Mouse (Mus musculus) spleen, postnatal 14 days (tissue): ENCODE data around the gene Nenf.
A peak's percentile ranks its signal among the peaks of the same experiment; 100 is the strongest.

Source experiments
- DNase-seq, 2 experiments: peaks; one replicate each; pipeline ENCODE4 v3.0.0; 2021 to 2022; ENCODE audit warnings: low spot score in 2 of 2

Gene Nenf

DNA sequence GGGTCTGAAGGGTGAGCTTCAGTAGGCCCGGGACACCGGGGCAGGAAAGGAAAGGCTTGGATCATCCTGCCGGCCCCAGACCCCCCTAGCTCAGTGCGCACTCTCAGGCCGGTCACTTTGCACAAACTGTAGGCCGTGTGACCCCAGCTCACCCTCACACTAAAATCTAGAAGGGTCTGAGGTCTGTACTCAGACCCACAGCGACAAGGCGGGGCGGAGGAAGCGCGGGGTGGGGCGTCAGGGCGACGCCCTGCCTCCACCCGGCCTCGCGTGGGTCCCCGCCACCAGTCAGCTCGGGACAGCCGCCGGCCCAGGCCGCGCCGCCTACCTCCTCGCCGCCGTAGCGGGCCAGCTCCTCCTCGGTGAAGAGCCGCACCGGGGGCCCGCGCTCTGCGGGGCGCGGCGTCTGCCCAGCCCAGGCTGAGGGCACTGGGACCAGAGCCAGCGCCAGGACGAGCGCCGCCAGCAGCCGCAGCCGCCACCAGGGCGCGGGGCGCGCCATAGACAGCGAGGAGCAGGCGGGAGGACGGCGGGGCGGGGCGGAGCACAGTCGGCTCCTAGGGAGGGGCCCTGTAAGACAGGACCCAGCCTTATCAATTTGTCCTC is at the start of gene Nenf:
Gene Nenf (minus strand): TSS at position 604 of the 606 bp plus-strand sequence.
- DNase-seq, result peak; percentile 76 to 79

DNA sequence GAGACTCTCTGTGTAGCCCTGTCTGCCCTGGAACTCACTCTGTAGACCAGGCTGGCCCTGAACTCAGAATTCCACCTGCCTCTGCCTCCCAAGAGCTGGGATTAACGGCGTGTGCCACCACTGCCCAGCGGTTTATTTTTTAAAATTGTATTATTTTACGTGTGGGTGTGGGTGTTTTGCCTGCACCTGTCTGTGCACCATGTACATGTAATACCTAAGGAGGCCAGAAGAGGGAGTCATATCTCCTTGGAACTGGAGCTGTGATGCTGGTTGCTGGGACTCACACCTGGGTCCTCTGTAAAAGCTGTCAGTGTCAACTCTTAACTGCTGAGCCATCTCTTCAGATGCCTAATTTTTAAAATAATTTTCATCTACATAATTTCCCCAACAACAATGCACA is 46.5 kb upstream of the Nenf start:
- peak in 1 of 2 experiments; percentile 19 for DNase-seq

DNA sequence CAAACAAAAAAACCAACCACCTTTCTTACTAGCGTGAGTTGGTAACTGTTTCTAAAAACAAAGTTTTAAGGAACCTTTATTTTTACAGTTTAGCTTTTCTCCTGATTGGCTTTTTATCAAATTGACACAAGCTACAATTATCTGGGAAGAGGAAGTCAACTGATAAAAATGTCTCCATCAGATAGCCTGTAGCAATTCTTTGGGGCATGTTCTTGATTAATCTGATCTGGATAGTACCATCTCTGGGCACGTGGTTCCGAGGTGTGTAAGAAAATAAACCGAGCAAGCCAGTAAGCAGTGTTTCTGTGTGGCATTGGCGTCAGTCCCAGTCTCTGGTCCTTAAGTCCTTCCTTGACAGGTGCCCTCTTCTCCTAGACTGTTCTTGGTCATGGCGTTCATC is 44.4 kb upstream of the Nenf start:
- no peak for DNase-seq

DNA sequence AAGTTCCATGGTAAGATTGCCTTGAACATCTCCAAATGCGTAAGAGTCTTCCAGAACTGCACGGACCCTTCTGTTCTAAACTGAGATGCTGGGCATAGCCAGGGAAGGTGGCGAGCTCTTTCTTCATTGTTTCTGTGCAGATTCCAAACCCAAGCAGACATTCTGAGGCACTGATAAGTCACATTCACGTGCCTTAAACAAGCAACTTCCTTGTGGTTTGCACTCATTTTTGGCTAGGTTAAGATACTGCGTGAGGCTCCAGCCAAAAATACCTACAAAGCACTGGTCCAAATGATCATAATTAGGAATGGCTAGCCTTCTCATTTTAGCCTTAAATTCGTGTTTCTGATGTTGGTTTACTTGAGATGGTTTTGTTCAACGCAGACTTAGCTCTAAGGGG is 41.5 kb upstream of the Nenf start:
- DNase-seq, result no peak

DNA sequence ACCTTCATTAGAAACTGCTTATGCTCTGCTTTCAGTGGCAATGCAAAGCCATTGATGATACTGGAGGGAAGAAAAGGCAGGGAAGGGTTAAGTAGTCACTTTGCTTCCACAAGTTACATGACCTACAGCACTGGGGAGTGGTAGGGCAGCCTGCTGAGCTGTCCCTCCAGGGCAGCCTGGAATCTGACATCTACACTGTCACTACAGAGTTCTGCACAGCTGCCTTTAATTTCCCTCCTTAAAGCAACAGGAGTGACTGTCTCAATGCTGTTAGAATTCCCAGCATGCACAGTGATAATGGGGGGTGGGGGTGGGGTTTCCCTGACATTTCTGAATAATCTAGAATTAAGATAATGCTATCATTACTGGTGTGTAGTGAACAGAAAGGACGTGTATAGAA is 38.9 kb upstream of the Nenf start:
- no peak for DNase-seq

DNA sequence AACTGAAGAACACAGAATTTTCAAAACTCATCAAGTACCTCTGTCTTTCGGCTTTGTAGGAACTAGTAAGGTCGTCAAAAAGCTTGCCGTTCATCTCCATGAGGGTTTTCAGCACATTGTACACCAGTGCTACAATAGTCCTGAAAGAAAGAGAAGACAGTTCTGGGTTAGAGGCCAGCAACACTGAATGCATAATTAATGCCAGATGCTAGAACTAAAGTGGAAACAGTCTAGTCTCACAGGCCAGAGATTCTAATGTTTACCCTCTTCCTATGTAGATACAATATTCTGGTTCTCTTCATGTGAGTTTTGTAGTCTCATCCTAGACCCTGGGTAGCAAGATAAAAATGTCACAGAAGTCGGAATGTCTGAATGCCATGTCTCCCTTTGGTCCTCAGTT is 35.8 kb upstream of the Nenf start:
- DNase-seq, result no peak

DNA sequence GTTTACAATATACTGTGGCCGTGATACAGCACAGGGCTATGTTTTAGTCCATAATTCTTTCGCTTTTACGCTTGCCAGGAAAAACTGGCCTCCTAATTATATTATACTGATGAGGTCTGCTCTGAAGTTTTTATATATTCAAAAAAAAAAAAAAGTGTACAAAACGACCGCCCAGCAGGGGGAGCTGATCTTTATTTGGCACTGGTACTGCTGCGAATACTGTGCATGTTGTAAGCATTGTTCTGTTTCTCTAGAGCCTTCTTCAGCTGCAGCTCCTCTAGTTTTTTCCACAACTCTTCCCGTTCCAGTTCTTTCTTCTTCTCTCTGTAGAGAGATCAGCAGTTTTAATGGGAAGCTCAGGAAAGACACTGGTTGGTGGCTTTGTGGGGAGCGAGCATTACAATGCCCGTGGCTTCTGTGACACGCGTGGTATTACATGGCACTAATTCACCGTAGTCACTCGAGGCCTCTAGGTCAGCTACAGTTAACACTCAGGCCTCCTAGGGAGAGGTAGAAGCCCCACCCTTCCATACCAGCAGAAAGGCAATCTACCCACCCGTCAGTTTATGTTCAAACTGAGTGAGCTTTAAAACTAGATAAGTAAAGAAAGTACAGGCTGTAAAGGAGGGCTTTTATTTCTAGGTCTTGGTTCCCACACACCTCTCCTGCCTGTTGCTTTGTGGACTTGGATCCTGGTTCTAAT is 34.9 kb upstream of the Nenf start:
- no peak for DNase-seq

DNA sequence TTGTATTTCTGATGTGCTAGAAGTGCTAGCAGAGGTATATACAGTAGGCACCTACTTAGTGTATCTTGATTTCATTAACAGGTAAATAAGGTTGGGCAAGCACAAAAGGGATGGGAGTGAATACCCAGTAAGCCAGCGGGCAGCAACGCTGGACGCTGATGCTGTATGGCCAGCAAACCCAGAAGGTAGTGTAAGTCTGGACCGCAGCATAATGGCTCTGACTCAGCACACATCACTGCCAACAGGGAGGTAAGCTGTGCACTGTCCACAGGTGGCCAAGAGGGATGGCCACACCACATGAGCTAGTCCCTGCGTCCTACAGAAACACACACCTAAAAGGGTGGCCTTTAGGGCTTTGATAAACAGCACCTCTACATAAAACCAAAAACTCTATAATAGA is 32.4 kb upstream of the Nenf start:
- no peak for DNase-seq

DNA sequence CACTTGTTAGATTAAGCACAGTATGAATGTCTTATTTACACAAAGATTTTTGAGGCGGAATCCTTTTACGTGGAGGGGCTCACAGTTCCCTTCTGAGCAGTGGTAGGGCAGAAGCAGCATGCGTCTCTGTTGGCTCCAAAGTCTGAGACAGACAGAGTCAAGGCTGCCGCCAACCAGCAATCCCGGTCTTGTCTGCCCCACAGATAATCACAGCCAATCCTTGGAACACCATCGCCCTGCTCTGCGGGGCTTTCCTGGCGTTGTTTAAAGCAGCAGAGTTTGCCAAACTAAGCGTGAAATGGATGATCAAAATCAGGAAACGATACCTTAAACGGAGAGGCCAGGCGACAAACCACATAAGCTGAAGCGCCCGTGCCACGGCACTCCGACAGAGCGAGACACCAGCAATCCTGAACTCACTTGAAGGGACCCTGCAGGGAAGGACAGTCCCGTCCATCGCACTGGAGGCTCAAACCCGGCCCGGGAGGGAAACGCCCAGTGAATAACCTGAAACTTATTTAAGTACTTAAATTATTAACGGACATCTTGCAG is 31.6 kb upstream of the Nenf start:
- no peak for DNase-seq

DNA sequence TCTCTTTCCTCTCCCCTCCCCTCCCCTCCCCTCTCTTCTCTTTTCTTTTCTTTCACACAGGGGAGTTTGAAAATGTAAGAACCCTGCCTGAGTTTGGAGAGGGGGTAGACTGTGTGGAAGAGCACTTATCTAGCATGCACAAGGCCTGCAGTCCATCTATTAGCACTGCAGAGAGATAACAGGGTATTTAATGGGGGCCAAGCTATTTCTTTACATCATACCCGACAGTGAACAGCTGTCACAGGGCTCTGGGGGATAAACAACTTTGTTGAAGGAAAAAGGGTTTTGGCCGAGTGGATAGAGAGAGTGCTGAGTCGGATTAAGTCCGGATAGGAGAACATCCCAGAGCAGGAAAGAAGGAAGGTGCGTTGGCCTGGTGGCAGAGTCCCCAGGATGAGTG is 31.0 kb upstream of the Nenf start:
- no peak for DNase-seq

DNA sequence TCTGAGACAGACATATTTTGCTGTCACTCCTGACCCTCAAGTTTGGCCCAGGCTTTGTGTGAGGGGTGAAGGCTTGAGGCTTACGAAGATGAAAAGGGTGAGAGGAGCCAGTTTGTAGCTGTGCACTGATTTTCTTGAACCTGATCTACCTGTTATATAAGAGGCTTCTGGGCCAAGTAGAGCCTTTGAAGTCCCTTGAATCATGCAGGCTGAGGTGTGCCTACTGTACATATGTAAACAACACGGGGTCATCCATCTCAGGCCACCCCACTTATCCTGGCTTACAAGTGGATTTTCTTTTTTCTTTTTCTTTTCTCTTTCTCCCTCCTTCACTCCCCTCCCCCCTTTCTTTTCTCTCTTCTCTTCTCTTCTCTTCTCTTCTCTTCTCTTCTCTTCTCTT is 30.6 kb upstream of the Nenf start:
- DNase-seq, result no peak

DNA sequence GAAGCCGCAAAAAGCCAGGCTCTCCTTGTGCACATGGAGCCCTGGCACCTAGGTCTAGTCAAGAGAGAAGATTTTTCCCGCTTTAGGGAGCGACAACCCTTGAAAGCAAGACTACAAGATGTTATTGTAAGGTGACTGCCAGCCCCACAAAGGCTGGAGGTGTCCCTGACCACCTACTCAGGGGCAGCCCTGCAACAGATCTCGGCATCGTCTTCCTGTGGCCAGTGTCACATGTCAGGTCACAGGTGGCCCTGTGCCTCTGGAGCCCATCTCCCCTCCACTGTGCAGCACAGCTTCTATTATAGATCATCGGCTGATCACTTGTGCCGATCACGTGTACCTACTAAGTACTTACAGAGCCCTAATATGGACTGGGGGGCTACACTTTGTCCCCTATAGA is 29.6 kb upstream of the Nenf start:
- no peak for DNase-seq

DNA sequence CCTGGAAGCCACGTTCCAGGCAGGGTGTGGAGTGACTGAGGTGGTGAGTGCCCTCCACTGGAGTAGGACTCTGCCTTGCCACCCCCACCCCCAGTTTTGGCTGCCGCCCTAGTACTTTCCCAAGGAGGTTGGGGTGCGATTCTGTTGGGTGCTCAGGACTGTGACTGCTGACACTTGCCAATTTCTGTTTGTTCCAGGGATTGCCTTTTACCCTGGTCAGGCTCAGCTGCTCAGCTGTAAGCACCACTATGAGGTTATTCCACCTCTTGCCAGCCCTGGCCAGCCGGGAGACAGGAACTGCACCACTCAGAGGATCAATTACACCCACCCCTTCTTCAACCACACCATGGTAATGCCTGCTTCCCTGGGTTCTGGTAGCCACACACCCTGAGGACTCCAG is 22.5 kb upstream of the Nenf start:
- no peak for DNase-seq

DNA sequence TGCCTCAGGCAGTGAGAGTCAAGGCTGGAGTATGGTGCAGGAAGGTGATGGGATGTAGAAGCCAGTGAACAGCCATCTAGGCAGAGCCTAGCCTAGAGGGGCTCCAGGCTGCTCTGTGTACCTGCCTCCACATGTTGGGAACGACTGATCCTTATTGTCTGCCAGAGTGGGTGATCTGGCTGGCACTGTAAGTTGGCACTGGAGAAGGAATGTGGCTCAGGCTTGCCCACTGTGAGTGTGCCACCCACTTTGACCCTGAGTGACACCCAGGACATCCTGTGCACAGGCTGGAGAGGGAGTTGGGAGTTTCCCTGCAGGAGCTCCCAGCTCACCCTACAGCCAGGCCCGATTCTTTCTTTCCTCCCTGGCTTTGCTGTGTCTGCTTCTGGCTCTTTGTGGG is 21.9 kb upstream of the Nenf start:
- no peak for DNase-seq

DNA sequence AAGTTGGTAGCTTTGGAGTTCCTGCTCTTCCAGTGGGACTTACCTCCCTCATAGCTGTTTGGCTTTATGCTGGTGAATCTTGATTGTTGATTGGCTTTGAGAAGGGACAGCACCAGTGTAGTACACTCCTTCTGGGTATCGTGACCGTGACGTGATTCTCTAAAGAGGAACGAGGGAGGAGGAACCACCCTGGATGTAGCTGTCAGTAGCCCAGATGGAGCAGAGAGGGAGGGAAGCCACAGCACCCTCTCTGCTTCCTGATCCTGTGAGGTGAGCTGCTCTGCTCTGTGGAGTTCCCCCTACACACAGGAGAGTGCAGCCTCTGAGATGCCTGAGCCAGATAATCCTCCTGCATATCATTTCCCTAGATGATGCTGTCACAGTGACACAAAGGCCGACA is 16.5 kb upstream of the Nenf start:
- DNase-seq, result no peak

DNA sequence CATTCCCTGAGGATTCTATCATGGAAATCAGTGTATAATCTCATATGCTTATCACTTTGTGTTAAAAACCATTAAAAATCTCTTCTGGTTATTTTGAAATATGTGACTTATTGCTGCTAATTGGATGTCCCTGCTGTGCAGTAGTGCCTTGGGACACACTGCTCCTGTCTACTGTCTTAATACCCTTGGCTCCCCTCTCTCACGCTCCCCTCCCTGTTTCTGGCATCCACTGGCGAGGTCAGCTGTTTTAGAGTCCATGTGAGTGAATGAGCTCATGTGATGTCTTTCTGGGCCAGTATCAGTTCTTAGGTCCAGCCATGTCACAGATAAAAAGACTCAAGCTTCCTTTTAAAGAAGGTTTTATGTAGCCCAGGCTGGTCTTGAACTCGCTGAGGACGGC is 12.4 kb upstream of the Nenf start:
- DNase-seq, result no peak

DNA sequence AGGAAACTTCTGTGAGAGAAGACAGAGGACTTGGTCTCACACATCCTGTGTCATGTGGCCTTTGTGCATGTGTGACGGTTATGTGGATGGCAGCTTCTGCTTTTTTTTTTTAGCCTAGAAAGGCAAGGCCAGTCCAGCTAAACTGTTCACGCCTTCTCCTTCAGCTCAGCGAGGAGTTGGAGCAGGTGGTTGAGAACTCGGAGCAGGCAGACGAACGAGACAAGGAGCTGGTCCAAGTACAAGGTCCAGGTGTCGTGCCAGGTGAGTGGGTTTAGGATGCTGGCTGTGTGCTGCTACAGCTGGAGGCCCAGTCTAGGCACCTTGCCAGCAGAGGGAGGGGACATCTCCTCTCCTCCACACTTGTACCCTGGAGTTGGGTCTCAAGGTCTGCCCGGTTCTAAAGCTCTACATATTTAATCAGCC is 10.0 kb upstream of the Nenf start:
- no peak for DNase-seq

DNA sequence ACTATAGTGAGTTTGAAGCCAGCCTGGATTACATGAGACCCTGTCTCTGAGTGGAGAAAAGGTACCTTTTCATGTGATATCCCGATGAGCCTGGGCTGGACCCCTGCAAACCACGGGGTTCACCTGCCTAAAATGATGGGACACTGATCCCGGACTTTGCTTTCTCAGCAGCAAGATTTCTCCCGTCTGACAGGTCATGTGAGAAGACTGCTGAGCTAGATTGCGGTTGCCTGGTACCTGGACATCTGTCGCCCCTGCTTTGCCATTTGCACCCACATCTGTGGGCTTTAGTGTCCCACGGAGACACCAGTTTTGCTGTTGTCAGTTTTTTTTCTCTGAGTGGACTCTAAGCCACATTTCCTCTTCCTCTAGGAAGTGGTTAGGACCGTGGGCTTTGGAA is 9.3 kb upstream of the Nenf start:
- no peak for DNase-seq

DNA sequence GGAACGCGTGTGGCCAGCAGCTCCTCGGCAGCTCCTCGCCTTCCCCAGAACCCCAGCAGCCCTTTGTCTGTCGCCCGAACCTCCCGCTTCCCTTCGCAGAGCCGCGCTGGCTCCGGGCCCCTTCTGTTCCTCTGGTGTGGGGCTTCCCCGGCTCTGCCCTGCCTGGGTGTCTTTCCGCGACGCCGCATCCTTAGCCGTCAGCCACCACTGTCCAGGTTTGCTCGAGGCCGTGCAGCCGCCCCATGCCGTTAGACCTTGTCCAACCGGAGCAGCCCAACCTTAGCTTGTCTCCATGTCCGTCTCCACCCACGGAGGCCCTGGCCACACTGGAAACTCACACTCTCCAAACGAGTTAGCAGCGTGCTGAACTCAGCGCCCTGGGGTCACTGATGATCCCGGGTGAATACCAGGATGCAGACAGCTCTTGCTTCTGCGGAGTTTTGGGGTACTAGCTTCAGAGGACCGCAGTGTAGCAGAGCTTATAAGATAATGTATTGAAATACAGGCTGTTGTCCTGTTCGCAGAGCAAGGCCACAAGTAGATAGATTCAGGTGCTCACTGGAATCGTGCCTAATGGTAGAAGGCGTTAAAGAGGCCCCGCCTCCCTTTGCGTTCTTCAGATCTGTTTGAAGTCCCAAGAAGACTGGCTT is 8.4 kb upstream of the Nenf start:
- peak; percentile 51 to 63 for DNase-seq

DNA sequence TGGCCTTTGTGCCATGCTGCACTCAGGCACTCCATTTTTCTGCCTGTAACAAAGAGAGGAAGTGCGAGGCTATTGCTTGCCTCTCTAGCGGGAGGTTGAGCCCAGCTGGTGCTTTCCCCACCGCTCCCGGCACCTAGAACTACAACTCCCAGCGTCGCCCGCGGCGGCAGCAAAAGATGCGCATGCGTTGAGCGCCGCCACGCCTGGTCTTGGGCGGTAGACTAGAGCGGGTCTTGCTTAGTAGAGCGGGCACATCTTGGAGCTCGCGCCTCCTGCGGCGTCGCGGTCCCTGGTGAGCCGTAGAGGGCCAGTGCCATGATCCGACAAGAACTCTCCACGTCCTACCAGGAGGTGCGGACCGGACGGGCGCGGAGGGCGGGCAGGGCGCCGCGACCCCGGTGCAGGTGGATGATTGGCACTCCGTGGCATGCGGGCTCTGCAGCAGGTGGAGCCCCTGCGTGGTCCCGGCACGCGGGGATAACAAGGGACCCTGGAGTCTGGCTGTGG is 7.8 kb upstream of the Nenf start, which contains the start of gene Tmem206:
Gene Tmem206 (plus strand): TSS at position 187 of the 507 bp plus-strand sequence.
- peak; percentile 92 to 96 for DNase-seq

DNA sequence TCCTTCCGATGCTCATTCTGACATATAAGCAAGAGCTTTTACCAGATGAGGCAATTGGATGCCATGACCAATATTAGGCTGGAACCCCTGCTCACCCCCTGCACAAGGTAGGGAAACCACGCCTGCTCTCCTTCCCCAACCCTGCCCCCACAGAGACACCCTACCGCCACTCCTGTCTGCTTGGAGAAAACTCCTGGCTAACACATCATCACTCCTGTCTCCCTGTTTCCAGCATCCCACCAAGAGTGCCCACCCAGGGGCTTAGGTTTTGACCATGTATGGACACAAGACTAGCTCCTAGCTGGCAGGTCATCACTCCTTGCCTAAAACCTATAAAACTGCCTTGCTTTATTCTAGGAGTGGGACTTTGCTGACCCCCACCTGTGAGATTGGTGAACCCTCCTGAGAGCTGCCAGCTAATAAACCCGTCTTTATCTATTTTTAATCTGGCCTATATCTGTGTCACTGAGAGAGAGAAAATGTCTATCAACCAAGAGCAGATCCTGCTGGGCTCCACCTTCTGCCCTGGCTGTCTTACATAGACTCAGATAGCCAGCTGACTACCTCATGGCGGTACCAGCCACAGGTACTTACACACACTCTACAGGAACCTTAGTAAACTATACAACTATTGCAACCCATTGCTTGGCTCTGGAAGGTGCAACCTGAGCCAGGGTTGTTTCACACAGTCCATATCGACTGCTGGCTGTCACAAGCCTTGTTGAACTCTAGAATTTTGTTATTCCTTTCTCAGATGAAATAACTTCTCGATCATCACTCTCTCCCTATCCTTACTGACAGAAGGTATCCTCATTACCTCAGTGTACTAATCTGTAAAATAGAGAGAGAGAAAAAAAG is 7.0 kb upstream of the Nenf start:
- DNase-seq, result no peak

DNA sequence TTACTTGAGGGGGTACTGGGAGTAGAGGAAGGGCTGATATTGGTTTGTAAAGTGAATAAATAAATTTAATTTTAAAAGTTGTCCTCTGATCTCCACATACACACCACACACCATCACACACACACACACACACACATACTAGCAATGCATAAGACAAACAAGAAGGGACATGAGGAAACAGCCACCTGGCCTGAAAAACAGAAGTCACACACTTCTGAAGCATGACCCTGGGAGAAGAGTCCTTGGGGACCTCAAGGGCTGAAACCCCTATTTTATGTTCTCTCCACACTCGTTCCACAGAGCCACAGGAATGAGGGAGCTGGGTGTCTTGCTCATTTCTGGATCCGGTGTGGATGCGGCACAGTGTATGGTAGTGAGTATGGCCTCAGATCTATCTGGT is 5.4 kb upstream of the Nenf start:
- no peak for DNase-seq
